Mouse (Mus musculus) forebrain, embryonic 13.5 days (tissue): ENCODE results near the gene Efl1. TPM values are rescaled to one million over a fixed set of nuclear protein-coding genes. Genes with fewer than 3 reads are reported as not detected.

Source experiments
- ATAC-seq: fragments of 200-750 bp; cut with Nextera tagmentation; 2 replicates; pipeline ENCODE4 v1.8.0; 2017
- H3K27ac ChIP-seq: fragments of 300-500 bp; sonication (generic); 2 replicates; pipeline ENCODE4 v1.5.1; 2015; ENCODE audit warnings: inconsistent platforms, mild to moderate bottlenecking, moderate library complexity
- H3K27me3 ChIP-seq: fragments of 300-500 bp; sonication (generic); 2 replicates; pipeline ENCODE4 v1.6.1; 2015; ENCODE audit warnings: mild to moderate bottlenecking, inconsistent platforms
- H3K36me3 ChIP-seq: fragments of 300-500 bp; sonication (generic); 2 replicates; pipeline ENCODE4 v1.6.1; 2015; ENCODE audit warnings: mild to moderate bottlenecking, inconsistent platforms; ENCODE audit not compliant: poor library complexity, severe bottlenecking
- H3K4me1 ChIP-seq: fragments of 300-500 bp; sonication (generic); 2 replicates; pipeline ENCODE4 v1.6.1; 2015; ENCODE audit warnings: inconsistent platforms
- H3K4me2 ChIP-seq: fragments of 300-500 bp; sonication (generic); 2 replicates; pipeline ENCODE4 v1.6.1; 2015; ENCODE audit warnings: inconsistent platforms, mild to moderate bottlenecking, moderate library complexity
- H3K4me3 ChIP-seq: fragments of 300-500 bp; sonication (generic); 2 replicates; pipeline ENCODE4 v1.5.1; 2015; ENCODE audit warnings: mild to moderate bottlenecking, inconsistent platforms
- H3K9ac ChIP-seq: fragments of 300-500 bp; sonication (generic); 2 replicates; pipeline ENCODE4 v1.6.1; 2015; ENCODE audit warnings: mild to moderate bottlenecking, inconsistent platforms
- H3K9me3 ChIP-seq: fragments of 300-500 bp; sonication (generic); replicated peaks from 2 replicates; pipeline ENCODE4 v1.6.1; 2016; ENCODE audit warnings: inconsistent platforms
- WGBS: fragments of 180-500 bp; shearing (Covaris S2); methylation state at CpG from one replicate; pipeline ENCODE4 v1.1.7; 2015; 5-methylcytosine and 5-hydroxymethylcytosine counted together
- polyA plus RNA-seq: library from polyadenylated mRNA; unstranded; fragments of >200 nt; fragmentation: Nextera tagmentation; extraction: Ambion mirVana; gene quantifications from 2 replicates; pipeline ENCODE4 v1.2.1, GENCODE M21; 2015

The Efl1 gene
- polyA plus RNA-seq, 1 experiment from 2014 or later: 22.1 TPM

- Histone ChIP-seq H3K36me3 (no peaks in the 10 kb centered on the region), H3K4me2 (no peak overlapping the region), H3K4me1 (peaks cover 7% of the 10 kb centered on the region; the same call in 1 of the 2 replicates), H3K9ac (no peak overlapping the region), H3K27me3 (no peaks in the 10 kb centered on the region), H3K4me3 (no peak overlapping the region), H3K27ac (no peak overlapping the region), H3K9me3 (no peaks in the 10 kb centered on the region)
- no peak for ATAC-seq
- WGBS: 78% methylated on average over 4 of the region's 4 CpGs
These were observed 159.8 kb downstream of the Efl1 start for GRCm38 (mm10) chr7:82808257-82808656.

- Histone ChIP-seq H3K9ac (no peak overlapping the region), H3K27ac (no peak overlapping the region), H3K4me3 (no peak overlapping the region), H3K36me3 (no peaks in the 10 kb centered on the region), H3K27me3 (no peaks in the 10 kb centered on the region), H3K4me2 (no peak overlapping the region), H3K9me3 (no peaks in the 10 kb centered on the region), H3K4me1 (peaks cover 7% of the 10 kb centered on the region; the same call in 1 of the 2 replicates)
- WGBS: 60% methylated on average over 5 of the region's 5 CpGs
- no peak for ATAC-seq
These were observed 160.7 kb downstream of the Efl1 start for GRCm38 (mm10) chr7:82809126-82809525.

GRCm38 (mm10) chr7:82810799-82811139, 162.4 kb downstream of the Efl1 start:
- ATAC-seq: no peak
- H3K4me1 ChIP-seq: peaks cover 7% of the 10 kb centered on the region; the same call in 1 of the 2 replicates

GRCm38 (mm10) chr7:82811140-82811851, 162.9 kb downstream of the Efl1 start:
- peaks cover 7% of the 10 kb centered on the region; the same call in 1 of the 2 replicates for H3K4me1 ChIP-seq
- no peaks in the 10 kb centered on the region for H3K36me3 ChIP-seq
- H3K9me3 ChIP-seq: no peaks in the 10 kb centered on the region
- H3K27ac ChIP-seq: no peak overlapping the region
- H3K4me2 ChIP-seq: peak overlapping the region; percentile 40
- 23% methylated on average over 19 of the region's 19 CpGs for WGBS
- ATAC-seq: 0 out of 2 replicates have a peak, but pooled peaks have one; percentile 8
- H3K27me3 ChIP-seq: no peaks in the 10 kb centered on the region
- peak overlapping the region; percentile 23 for H3K9ac ChIP-seq
- no peak overlapping the region for H3K4me3 ChIP-seq

More at GRCm38 (mm10) chr7:82810799-82811139, 162.4 kb downstream of the Efl1 start:
- peak overlapping the region; percentile 40 for H3K4me2 ChIP-seq
- H3K27ac ChIP-seq: no peak overlapping the region
- peak overlapping the region; percentile 23; the same call in 1 of the 2 replicates for H3K9ac ChIP-seq
- no peaks in the 10 kb centered on the region for H3K27me3 ChIP-seq
- no peaks in the 10 kb centered on the region for H3K9me3 ChIP-seq
- no peak overlapping the region for H3K4me3 ChIP-seq
- 30% methylated on average over 5 of the region's 5 CpGs for WGBS
- no peaks in the 10 kb centered on the region for H3K36me3 ChIP-seq

- 89% methylated on average over 19 of the region's 19 CpGs for WGBS
- H3K9me3 ChIP-seq: no peaks in the 10 kb centered on the region
These were observed 164.1 kb downstream of the Efl1 start for GRCm38 (mm10) chr7:82812186-82813155.

DNA sequence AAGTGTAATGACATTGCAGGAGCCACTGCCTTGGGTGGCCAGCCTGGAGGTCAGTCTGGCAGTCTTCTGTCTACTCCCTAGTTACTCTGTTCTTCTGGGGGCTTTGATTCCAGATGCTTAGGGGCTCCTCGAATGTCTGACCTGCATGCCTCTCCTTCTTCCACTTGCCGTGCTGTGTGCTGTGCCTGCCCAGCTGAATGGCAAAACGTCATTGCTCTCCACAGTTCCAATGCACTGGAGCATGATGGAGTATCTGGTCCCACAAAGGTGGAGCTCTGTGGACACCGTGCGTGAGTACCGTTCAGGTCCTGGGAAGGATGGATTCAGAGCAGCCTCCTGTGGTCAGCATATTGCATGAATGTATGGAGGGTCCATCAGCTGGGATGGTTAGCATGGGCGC, 171.1 kb downstream of the Efl1 start:
- Histone ChIP-seq H3K36me3 (no peaks in the 10 kb centered on the region), H3K9ac (no peak overlapping the region), H3K9me3 (no peaks in the 10 kb centered on the region), H3K4me2 (no peak overlapping the region), H3K27ac (no peak overlapping the region), H3K4me3 (no peak overlapping the region), H3K4me1 (no peaks in the 10 kb centered on the region), H3K27me3 (no peaks in the 10 kb centered on the region)
- WGBS: 88% methylated on average over 7 of the region's 7 CpGs
- ATAC-seq: no peak

More at GRCm38 (mm10) chr7:82812186-82813155, 164.1 kb downstream of the Efl1 start:
- Histone ChIP-seq H3K4me2 (no peak overlapping the region), H3K4me3 (no peak overlapping the region), H3K27ac (no peak overlapping the region), H3K9ac (no peak overlapping the region), H3K4me1 (peaks cover 7% of the 10 kb centered on the region; the same call in 1 of the 2 replicates), H3K36me3 (no peaks in the 10 kb centered on the region), H3K27me3 (no peaks in the 10 kb centered on the region)
- ATAC-seq: no peak

DNA sequence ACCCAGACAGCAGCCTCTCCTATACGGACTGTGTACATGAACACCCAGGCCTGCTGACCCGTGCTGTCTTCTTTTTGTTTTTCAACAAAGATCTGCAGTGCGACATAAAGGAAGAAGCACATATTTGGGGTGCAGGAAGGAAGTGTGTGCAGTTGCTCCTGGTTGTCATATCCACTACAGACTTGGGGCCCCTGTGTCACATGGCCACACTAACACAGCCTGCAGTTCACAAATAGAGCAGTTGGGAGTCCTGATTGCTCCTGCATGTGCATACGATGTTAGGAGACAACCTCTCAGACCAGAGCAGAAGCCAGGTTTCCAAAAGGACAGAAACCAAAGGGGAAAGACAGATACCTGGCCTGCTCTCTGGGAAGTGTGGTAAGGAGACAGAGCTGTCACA, 172.2 kb downstream of the Efl1 start:
- 71% methylated on average over 4 of the region's 4 CpGs for WGBS
- no peak overlapping the region for H3K9ac ChIP-seq
- no peaks in the 10 kb centered on the region for H3K9me3 ChIP-seq
- no peak overlapping the region for H3K4me3 ChIP-seq
- H3K27me3 ChIP-seq: no peaks in the 10 kb centered on the region
- no peak for ATAC-seq
- H3K36me3 ChIP-seq: no peaks in the 10 kb centered on the region
- H3K4me2 ChIP-seq: no peak overlapping the region
- H3K4me1 ChIP-seq: no peaks in the 10 kb centered on the region
- no peak overlapping the region for H3K27ac ChIP-seq

GRCm38 (mm10) chr7:82821501-82821900, 173.1 kb downstream of the Efl1 start:
- 55% methylated on average over 3 of the region's 3 CpGs for WGBS
- no peak for ATAC-seq
- H3K4me1 ChIP-seq: no peaks in the 10 kb centered on the region

GRCm38 (mm10) chr7:82822528-82822927, 174.1 kb downstream of the Efl1 start:
- H3K27me3 ChIP-seq: no peaks in the 10 kb centered on the region
- WGBS: 74% methylated on average over 1 of the region's 1 CpGs
- H3K4me1 ChIP-seq: no peaks in the 10 kb centered on the region
- H3K27ac ChIP-seq: no peak overlapping the region
- H3K4me3 ChIP-seq: no peak overlapping the region
- no peaks in the 10 kb centered on the region for H3K36me3 ChIP-seq
- no peak overlapping the region for H3K4me2 ChIP-seq
- no peaks in the 10 kb centered on the region for H3K9me3 ChIP-seq
- no peak overlapping the region for H3K9ac ChIP-seq
- no peak for ATAC-seq

More at GRCm38 (mm10) chr7:82821501-82821900, 173.1 kb downstream of the Efl1 start:
- no peak overlapping the region for H3K27ac ChIP-seq
- H3K27me3 ChIP-seq: no peaks in the 10 kb centered on the region
- H3K9me3 ChIP-seq: no peaks in the 10 kb centered on the region
- H3K9ac ChIP-seq: no peak overlapping the region
- no peak overlapping the region for H3K4me2 ChIP-seq
- H3K36me3 ChIP-seq: no peaks in the 10 kb centered on the region
- H3K4me3 ChIP-seq: no peak overlapping the region

Other genes with a start within 250 kb of the Efl1 start
- gene Saxo2, start 86 bp upstream of the Efl1 start, polyA plus RNA-seq: 14.0 and 14.2 TPM in 2 replicates
- 42.2 and 45.8 TPM in 2 replicates for gene Mex3b, start 218.7 kb downstream of the Efl1 start, polyA plus RNA-seq